Mouse (Mus musculus): ENCODE measurements at regions not wholly inside any gene's neighbourhood (a gene's known extent, or its start where the extent isn't known, plus 50 kb on each side); places are given as distances from the start of the nearest gene placed in this dataset.

DNA sequence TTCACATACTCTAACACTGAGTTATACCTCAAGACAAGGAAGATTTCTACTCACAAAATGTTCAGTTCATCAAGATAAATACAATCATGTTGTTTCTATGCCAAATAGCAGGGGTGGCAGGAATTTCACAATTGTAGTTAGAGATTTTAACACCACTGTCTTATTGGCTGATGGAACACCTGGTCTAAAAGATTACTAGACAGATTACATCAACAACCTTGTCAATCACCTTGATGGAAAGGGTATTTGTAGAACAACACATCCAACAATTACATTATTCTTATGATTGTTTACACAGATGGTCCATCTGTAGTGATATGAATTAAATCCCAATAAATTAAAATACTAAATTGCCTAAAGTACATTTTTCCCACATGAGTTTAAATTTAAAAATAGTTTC lies 657.4 kb downstream of the Hdgfl1 start:
- Histone ChIP-seq H3K4me1 (no peaks in the 10 kb centered on the region), H3K9ac (no peak overlapping the region), H3K4me2 (no peak overlapping the region), H3K27ac (no peak overlapping the region), H3K9me3 (replicated peaks) (no peaks in the 10 kb centered on the region), H3K27me3 (replicated peaks) (no peaks in the 10 kb centered on the region), H3K36me3 (no peaks in the 10 kb centered on the region), H3K4me3 (no peak overlapping the region)
- no peak for ATAC-seq

DNA sequence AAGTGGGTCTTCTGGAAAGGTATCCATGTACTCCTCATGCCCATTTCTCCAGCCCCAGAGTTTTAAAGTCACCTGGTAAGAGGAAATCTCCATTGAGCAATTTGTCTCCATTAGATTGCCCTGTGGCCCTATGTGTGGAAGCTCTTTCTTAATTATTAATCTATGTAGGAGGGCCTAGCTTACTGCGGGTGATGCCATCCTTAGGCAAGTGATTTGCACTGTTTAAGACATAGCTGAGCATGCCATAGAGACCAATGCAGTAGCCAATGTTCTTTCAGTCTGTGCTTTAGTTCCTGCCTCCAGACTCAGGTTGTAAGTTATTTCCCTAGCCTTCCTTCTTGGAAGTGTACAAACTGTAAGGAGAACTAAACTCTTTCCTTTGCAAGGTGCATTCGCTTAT lies 661.0 kb downstream of the Hdgfl1 start:
- Histone ChIP-seq H3K36me3 (no peaks in the 10 kb centered on the region), H3K4me1 (no peaks in the 10 kb centered on the region)
- whole genome bisulfite sequencing (ENCODE audit: insufficient replicate concordance), result 81% methylated on average over 2 of the region's 2 CpGs

DNA sequence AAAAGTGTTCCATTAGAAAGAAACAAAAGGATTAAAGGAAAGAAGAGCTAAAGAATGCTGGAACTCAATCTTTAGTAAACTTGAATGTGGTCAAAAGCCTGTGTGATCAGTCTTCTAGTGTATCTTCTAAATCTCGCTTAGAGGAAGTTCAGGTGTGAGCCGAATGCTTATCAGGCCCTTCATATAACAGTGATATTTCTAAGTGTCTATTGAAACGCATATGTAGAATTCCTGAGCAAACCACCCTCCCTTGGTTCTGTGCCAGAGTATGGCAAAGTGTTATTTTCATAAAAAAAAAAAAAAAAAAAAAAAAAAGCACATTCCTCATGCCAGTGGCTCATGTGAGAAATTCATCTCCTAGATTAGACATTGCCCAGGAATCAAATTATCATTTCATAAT lies 681.2 kb downstream of the Hdgfl1 start:
- no peaks in the 10 kb centered on the region for H3K4me1 ChIP-seq
- H3K4me2 ChIP-seq, result no peak overlapping the region
- H3K9ac ChIP-seq, result no peak overlapping the region
- H3K36me3 ChIP-seq, result no peaks in the 10 kb centered on the region
- WGBS (ENCODE audit: insufficient replicate concordance), result 53% methylated on average over 3 of the region's 3 CpGs
- H3K4me3 ChIP-seq, result no peak overlapping the region
- ATAC-seq, result no peak
- H3K27me3 ChIP-seq (replicated peaks), result no peaks in the 10 kb centered on the region
- H3K27ac ChIP-seq, result no peak overlapping the region
- H3K9me3 ChIP-seq (replicated peaks), result no peaks in the 10 kb centered on the region

More for the DNA sequence above, 661.0 kb downstream of the Hdgfl1 start:
- Histone ChIP-seq H3K4me3 (no peak overlapping the region), H3K27ac (no peak overlapping the region), H3K27me3 (replicated peaks) (no peaks in the 10 kb centered on the region), H3K4me2 (no peak overlapping the region), H3K9ac (no peak overlapping the region), H3K9me3 (replicated peaks) (no peaks in the 10 kb centered on the region)
- ATAC-seq, result no peak

DNA sequence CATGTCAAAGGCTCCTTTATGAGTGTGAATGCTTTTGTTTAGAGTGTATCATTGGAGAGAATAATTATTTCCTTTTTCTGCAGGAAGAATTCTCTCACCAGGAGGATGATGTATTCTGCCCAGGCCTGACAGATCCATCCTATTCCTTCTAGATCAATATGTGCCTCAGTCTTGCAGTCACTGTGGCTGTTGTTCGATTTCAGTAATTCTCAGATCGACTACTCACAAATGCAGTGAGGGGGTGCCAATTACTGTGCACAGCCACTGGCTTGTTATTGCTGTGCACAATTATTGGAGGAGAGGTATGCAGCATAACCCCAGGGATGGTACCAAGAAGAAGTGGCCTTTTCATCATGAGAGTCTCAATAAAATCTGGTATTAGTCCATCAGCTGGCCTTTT lies 689.2 kb downstream of the Hdgfl1 start:
- Histone ChIP-seq H3K27me3 (replicated peaks) (no peaks in the 10 kb centered on the region), H3K27ac (no peak overlapping the region), H3K9ac (no peak overlapping the region), H3K4me2 (no peak overlapping the region), H3K4me3 (no peak overlapping the region), H3K36me3 (no peaks in the 10 kb centered on the region), H3K4me1 (no peaks in the 10 kb centered on the region), H3K9me3 (replicated peaks) (no peaks in the 10 kb centered on the region)
- WGBS (ENCODE audit: insufficient replicate concordance), result 62% methylated on average over 2 of the region's 2 CpGs
- no peak for ATAC-seq

DNA sequence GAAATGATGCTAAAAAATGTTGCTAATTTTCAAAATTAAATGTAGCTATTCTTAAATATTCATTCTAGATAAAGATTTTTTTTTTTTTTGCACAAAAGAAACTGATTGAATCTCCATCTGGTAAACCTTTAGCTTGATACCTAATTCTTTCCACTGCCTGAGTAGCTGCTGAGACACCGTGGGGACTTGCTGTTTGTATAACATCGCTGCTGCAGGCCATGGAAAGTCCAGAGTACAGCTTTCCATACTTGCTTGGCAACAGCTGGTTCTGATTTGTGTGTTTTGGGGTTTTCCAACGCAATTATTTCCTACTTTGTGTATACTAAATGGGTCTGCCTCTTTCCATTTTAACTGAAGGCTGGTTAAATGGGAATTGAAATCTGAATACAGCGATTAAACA lies 689.7 kb downstream of the Hdgfl1 start:
- Histone ChIP-seq H3K4me1 (no peaks in the 10 kb centered on the region), H3K27ac (no peak overlapping the region), H3K36me3 (no peaks in the 10 kb centered on the region), H3K4me3 (no peak overlapping the region), H3K9me3 (replicated peaks) (no peaks in the 10 kb centered on the region), H3K9ac (no peak overlapping the region), H3K4me2 (no peak overlapping the region), H3K27me3 (replicated peaks) (no peaks in the 10 kb centered on the region)
- ATAC-seq, result no peak
- WGBS (ENCODE audit: insufficient replicate concordance), result 50% methylated on average over 4 of the region's 4 CpGs

DNA sequence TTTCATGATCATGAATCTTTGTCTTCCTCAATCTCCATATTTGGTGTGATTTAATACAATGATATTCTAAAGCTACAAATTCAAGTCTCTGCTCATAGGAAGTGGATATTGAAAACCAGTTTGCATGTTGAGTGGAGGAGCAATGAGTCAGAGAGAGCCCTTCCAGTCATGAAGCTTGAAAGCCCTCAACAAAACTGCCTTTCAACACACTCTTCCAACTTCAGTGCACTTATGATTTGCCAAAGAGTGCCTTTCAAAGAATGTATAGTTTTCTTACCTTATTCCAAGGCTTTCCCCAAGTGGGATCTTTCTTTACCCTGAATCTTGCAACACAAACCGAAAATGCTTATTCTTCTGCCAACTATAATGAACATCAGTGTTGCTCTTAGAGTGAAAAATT lies 690.6 kb downstream of the Hdgfl1 start:
- no peak for ATAC-seq
- H3K9ac ChIP-seq, result no peak overlapping the region
- H3K4me2 ChIP-seq, result no peak overlapping the region
- no peak overlapping the region for H3K4me3 ChIP-seq
- H3K4me1 ChIP-seq, result no peaks in the 10 kb centered on the region
- no peaks in the 10 kb centered on the region for H3K9me3 ChIP-seq (replicated peaks)
- WGBS (ENCODE audit: insufficient replicate concordance), result 48% methylated on average over 1 of the region's 1 CpGs
- H3K36me3 ChIP-seq, result no peaks in the 10 kb centered on the region
- no peak overlapping the region for H3K27ac ChIP-seq
- no peaks in the 10 kb centered on the region for H3K27me3 ChIP-seq (replicated peaks)

DNA sequence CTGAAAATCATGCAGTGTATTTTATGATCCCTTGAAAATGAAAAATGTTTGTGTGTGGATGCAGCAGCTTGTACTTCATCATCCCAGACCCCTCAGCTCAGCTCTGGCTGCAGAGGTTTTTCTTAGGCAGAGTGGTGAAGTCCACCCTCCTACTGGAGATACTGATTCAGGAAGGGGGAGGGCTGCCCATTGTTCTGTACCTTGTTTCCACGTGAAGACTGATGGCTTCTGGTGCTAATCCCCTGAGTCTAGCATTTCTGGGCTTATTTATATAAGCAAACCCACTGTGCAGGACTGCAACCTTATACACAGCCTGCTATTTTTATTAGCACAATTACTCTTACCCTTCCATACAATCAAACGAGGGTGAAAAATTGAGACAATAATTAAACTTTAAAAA lies 708.6 kb downstream of the Hdgfl1 start:
- ATAC-seq, result no peak
- Histone ChIP-seq H3K36me3 (no peaks in the 10 kb centered on the region), H3K4me2 (no peak overlapping the region)

DNA sequence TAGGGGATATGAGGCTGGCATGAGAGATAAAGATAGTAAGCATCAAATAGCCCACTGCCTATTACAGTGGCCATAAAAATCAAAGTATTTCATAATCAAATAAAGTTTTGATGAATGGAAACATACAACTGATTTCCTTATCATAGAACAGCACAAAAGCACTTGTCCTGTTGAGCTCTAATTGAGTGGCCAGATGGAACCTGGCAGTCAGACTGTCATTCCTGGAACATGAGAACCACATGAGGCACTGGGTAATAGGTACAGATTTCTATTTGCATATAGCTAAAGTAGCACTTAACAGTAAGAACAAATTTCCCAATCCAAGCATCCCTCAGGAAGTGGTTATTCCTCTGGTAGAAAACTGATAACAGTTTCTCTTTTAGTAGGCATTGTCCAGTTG lies 732.3 kb downstream of the Hdgfl1 start:
- Histone ChIP-seq H3K36me3 (no peaks in the 10 kb centered on the region), H3K9ac (no peak overlapping the region), H3K27ac (no peak overlapping the region), H3K4me1 (no peaks in the 10 kb centered on the region), H3K4me2 (no peak overlapping the region), H3K27me3 (replicated peaks) (no peaks in the 10 kb centered on the region), H3K9me3 (replicated peaks) (no peaks in the 10 kb centered on the region), H3K4me3 (no peak overlapping the region)
- no peak for ATAC-seq

More for the DNA sequence above, 708.6 kb downstream of the Hdgfl1 start:
- no peaks in the 10 kb centered on the region for H3K27me3 ChIP-seq (replicated peaks)
- H3K27ac ChIP-seq, result no peak overlapping the region
- no peaks in the 10 kb centered on the region for H3K9me3 ChIP-seq (replicated peaks)
- no peaks in the 10 kb centered on the region for H3K4me1 ChIP-seq
- H3K4me3 ChIP-seq, result no peak overlapping the region
- H3K9ac ChIP-seq, result no peak overlapping the region
- WGBS (ENCODE audit: insufficient replicate concordance), result 34% methylated on average over 2 of the region's 2 CpGs

DNA sequence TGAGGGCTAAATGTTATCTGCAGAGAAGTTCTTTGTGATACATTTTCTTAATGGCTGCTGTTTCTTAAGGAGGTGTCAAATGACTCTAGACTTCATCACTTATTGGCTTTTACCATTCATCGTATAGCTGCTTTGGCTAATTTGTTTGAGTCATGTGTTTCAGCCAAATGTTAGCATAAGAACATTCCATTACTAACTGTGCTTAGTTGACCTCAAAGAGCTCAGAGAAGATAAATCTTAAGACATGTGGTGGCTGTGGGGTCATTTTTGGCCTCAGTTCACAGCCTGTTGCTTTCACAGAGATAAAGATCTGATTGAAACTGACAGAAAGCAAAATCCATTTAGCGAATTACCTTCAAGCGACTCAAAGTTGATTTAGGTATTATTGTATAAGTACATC lies 743.6 kb downstream of the Hdgfl1 start:
- no peak overlapping the region for H3K4me2 ChIP-seq
- no peaks in the 10 kb centered on the region for H3K36me3 ChIP-seq
- H3K9me3 ChIP-seq (replicated peaks), result no peaks in the 10 kb centered on the region
- no peak overlapping the region for H3K4me3 ChIP-seq
- 60% methylated on average over 3 of the region's 3 CpGs for WGBS (ENCODE audit: insufficient replicate concordance)
- no peak overlapping the region for H3K9ac ChIP-seq
- H3K4me1 ChIP-seq, result no peaks in the 10 kb centered on the region
- no peak overlapping the region for H3K27ac ChIP-seq
- no peak for ATAC-seq
- no peaks in the 10 kb centered on the region for H3K27me3 ChIP-seq (replicated peaks)

DNA sequence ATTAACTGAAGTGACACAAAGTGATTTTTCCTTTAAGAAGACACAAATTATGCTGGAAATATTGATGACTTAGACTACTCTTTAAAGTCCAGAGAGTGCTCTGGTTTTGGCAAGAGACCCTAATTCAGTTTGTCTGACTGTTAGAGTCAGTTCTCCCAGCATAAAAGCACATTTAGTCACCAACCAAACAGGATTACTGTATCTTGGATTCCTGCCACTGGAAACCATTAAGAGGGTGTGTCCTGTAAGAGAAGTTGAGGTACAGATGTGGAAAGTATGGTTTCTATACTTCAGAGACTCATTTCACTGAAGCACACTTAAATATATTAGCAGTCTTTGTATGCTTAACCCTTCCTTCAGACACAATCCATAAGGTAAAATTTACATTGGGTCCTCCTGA lies 745.3 kb downstream of the Hdgfl1 start:
- H3K9ac ChIP-seq, result no peak overlapping the region
- H3K4me1 ChIP-seq, result no peaks in the 10 kb centered on the region
- no peak overlapping the region for H3K27ac ChIP-seq
- no peak for ATAC-seq
- no peak overlapping the region for H3K4me2 ChIP-seq
- no peaks in the 10 kb centered on the region for H3K36me3 ChIP-seq
- H3K4me3 ChIP-seq, result no peak overlapping the region
- no peaks in the 10 kb centered on the region for H3K27me3 ChIP-seq (replicated peaks)
- H3K9me3 ChIP-seq (replicated peaks), result no peaks in the 10 kb centered on the region

DNA sequence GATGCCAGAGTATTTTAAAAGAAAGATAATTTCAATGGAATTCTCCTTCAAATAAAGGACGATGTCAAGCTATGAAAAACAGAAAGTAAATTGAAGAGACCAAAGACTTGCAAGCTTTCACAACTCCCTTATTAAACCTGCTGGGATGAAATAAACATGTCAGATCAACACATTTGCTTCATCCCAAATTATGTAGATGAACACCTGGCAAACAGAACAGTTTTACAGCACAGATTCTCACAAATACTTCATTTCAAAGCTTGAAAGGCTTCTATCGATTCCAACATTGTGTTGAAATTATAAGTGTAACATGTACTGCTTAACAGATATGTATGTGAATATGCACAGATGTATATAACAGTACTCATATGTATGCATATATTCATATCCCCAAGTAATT lies 749.5 kb downstream of the Hdgfl1 start:
- Histone ChIP-seq H3K9me3 (replicated peaks) (no peaks in the 10 kb centered on the region), H3K4me2 (no peak overlapping the region), H3K4me3 (no peak overlapping the region), H3K36me3 (no peaks in the 10 kb centered on the region), H3K27ac (no peak overlapping the region), H3K27me3 (replicated peaks) (no peaks in the 10 kb centered on the region), H3K4me1 (no peaks in the 10 kb centered on the region), H3K9ac (no peak overlapping the region)
- 76% methylated on average over 2 of the region's 2 CpGs for WGBS (ENCODE audit: insufficient replicate concordance)
- no peak for ATAC-seq

DNA sequence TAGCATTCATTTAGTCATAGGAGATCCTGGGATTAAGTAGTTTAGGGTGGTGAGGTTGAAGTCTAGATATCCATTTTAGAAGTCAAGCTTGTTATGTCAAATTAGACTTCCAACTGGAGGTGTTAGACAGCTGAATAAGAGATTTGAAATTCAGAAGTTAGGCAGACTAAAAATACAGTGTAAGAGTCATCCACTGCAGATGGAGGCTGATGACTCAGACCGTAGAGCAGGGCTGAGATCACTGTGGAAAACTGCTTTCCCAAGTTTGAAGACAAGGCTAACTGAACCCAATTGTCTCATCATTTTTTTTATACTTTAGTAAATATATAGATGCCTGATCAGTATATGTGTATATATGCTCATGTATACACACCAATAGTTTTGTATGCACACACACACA lies 738.8 kb upstream of the Nrsn1 start:
- whole genome bisulfite sequencing (ENCODE audit: insufficient replicate concordance), result 62% methylated on average over 1 of the region's 1 CpGs

DNA sequence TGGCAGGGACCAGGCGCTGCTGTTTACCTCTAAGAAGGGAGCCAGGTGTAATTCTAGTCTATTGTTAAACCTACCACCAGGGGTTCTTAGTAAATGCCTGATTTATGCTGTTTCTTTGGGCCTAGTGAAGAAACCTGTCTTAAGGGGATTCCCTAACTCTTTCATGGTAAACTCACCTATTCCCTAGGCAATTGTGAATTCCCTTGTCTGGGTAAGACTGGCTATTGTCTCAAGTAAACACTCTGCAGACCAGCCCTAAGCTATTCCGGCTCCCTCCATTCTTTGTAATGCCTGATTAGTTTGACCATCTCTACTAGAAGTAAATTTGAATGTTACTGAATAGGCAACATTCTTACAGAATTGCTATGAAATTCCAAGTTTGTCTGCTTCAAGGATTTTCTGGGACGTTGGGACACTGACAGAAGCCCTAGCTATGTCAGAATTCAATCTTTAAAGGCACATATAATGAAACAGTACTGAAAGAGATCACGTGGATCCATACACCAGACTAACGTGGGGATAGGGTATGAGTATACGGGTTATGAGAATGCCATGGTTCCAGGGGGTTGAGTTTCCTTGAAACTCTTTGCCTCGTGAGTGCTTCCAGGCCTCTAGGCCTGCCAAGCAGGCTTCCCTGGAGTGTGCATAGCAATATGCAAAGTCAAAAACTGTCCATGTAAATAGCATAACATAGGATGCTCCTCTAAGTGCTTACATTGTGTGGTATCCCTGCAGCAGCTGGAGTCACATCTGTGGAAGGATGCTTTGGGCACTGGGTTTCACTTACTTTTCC lies 734.7 kb upstream of the Nrsn1 start:
- Histone ChIP-seq H3K36me3 (no peaks in the 10 kb centered on the region), H3K4me1 (no peaks in the 10 kb centered on the region)

More for the DNA sequence above, 738.8 kb upstream of the Nrsn1 start:
- no peak for ATAC-seq
- Histone ChIP-seq H3K4me3 (no peak overlapping the region), H3K9ac (no peak overlapping the region), H3K9me3 (replicated peaks) (no peaks in the 10 kb centered on the region), H3K27me3 (replicated peaks) (no peaks in the 10 kb centered on the region), H3K4me2 (no peak overlapping the region), H3K4me1 (no peaks in the 10 kb centered on the region), H3K36me3 (no peaks in the 10 kb centered on the region), H3K27ac (no peak overlapping the region)

More for the DNA sequence above, 734.7 kb upstream of the Nrsn1 start:
- Histone ChIP-seq H3K4me3 (no peak overlapping the region), H3K9ac (no peak overlapping the region), H3K27ac (no peak overlapping the region), H3K4me2 (no peak overlapping the region), H3K9me3 (replicated peaks) (no peaks in the 10 kb centered on the region), H3K27me3 (replicated peaks) (no peaks in the 10 kb centered on the region)
- no peak for ATAC-seq
- WGBS (ENCODE audit: insufficient replicate concordance), result 70% methylated on average over 7 of the region's 7 CpGs
